Mouse (Mus musculus) thymus, postnatal 14 days (tissue): ENCODE data around the gene Anxa6.

Source experiments
- DNase-seq: peaks from one replicate; pipeline ENCODE4 v3.0.0; 2021

Anxa6 gene

GRCm38 (mm10) chr11:54988754-54989349 lies 44.4 kb downstream of the Anxa6 start:
- DNase-seq, result no peak

GRCm38 (mm10) chr11:54987974-54988373 lies 45.3 kb downstream of the Anxa6 start:
- DNase-seq, result peak; percentile 56

GRCm38 (mm10) chr11:54985086-54985485 lies 48.2 kb downstream of the Anxa6 start:
- DNase-seq, result no peak

GRCm38 (mm10) chr11:54984581-54984980 lies 48.7 kb downstream of the Anxa6 start:
- DNase-seq, result no peak

- peak; percentile 81 for DNase-seq
Observed at GRCm38 (mm10) chr11:54984085-54984484, 49.2 kb downstream of the Anxa6 start.

- DNase-seq, result no peak
Observed at GRCm38 (mm10) chr11:54982520-54982919, 50.7 kb downstream of the Anxa6 start.

- DNase-seq, result no peak
Observed at GRCm38 (mm10) chr11:54981630-54982029, 51.6 kb downstream of the Anxa6 start.

GRCm38 (mm10) chr11:54977385-54977937 lies 55.8 kb downstream of the Anxa6 start:
- no peak for DNase-seq

GRCm38 (mm10) chr11:54976351-54976750 lies 56.9 kb downstream of the Anxa6 start:
- no peak for DNase-seq

- no peak for DNase-seq
Observed at GRCm38 (mm10) chr11:54975756-54976155, 57.5 kb downstream of the Anxa6 start.

GRCm38 (mm10) chr11:54975340-54975739 lies 57.9 kb downstream of the Anxa6 start:
- DNase-seq, result no peak

- no peak for DNase-seq
Observed at GRCm38 (mm10) chr11:54974639-54975038, 58.6 kb downstream of the Anxa6 start.

- DNase-seq, result peak; percentile 91
Observed at GRCm38 (mm10) chr11:54973481-54974212, 59.6 kb downstream of the Anxa6 start.

- DNase-seq, result no peak
Observed at GRCm38 (mm10) chr11:54972789-54973188, 60.5 kb downstream of the Anxa6 start.

GRCm38 (mm10) chr11:54972049-54972723 lies 61.1 kb downstream of the Anxa6 start:
- DNase-seq, result peak; percentile 60

GRCm38 (mm10) chr11:54971365-54972048 lies 61.7 kb downstream of the Anxa6 start:
- no peak for DNase-seq

GRCm38 (mm10) chr11:54965234-54965633 lies 68.0 kb downstream of the Anxa6 start:
- no peak for DNase-seq

- peak; percentile 55 for DNase-seq
Observed at GRCm38 (mm10) chr11:54962810-54963209, 70.4 kb downstream of the Anxa6 start, which contains the start of gene Tnip1. Gene Tnip1, minus strand, starts transcription at chr11:54962917.

- DNase-seq, result no peak
Observed at GRCm38 (mm10) chr11:54961921-54962320, 71.3 kb downstream of the Anxa6 start.

GRCm38 (mm10) chr11:54961164-54961850 lies 71.9 kb downstream of the Anxa6 start:
- no peak for DNase-seq

- DNase-seq, result no peak
Observed at GRCm38 (mm10) chr11:54960251-54960650, 73.0 kb downstream of the Anxa6 start.

GRCm38 (mm10) chr11:54958571-54959073 lies 74.6 kb downstream of the Anxa6 start:
- DNase-seq, result peak; percentile 64
